Mouse (Mus musculus) G1E (cell line): ENCODE measurements around the gene Yjefn3.

Experiments
- CTCF ChIP-seq: IDR thresholded peaks from 2 replicates; pipeline ENCODE4 v1.5.1; 2012; ENCODE audit warnings: low read depth, low read length, inconsistent platforms, mixed read lengths
- GATA1 ChIP-seq: IDR thresholded peaks from 2 replicates; pipeline ENCODE4 v1.6.1; 2012; ENCODE audit warnings: borderline replicate concordance, low read length, inconsistent platforms, mixed read lengths
- POLR2AphosphoS5 ChIP-seq: IDR thresholded peaks from 2 replicates; pipeline ENCODE4 v1.6.1; 2012; ENCODE audit warnings: low read depth, low read length, inconsistent platforms; ENCODE audit not compliant: insufficient replicate concordance

GRCm38 (mm10) chr8:69900895-69901451 is 1.5 kb downstream of the Yjefn3 start:
- TF ChIP-seq CTCF (no peak), POLR2AphosphoS5 (no peak), GATA1 (no peak)
